Mouse (Mus musculus) CH12.LX (cell line): ENCODE data around the gene Olfr820.
"Not testable (repeated sequence)": the region's sequence is repeated elsewhere in the genome, so short reads cannot be mapped to it uniquely, and the experiment has no call there.

Experiments
- CTCF ChIP-seq, 2 experiments: IDR thresholded peaks in 1 of 2; conservative IDR thresholded peaks in 1 of 2; 2 replicates each; pipeline ENCODE4 v1.5.1; 2011 to 2012; ENCODE audit warnings: low read depth in 2 of 2, low read length in 2 of 2, improper control_type of control experiment in 1 of 2, inconsistent platforms in 1 of 2, mild to moderate bottlenecking in 1 of 2, moderate library complexity in 1 of 2
- EP300 ChIP-seq: IDR thresholded peaks from 2 replicates; pipeline ENCODE4 v1.6.1; 2011; ENCODE audit warnings: low read length, improper control_type of control experiment
- MAX ChIP-seq: IDR thresholded peaks from 2 replicates; pipeline ENCODE4 v1.6.1; 2011; ENCODE audit warnings: low read length, improper control_type of control experiment
- MYC ChIP-seq: IDR thresholded peaks from 2 replicates; pipeline ENCODE4 v1.6.1; 2011; ENCODE audit warnings: low read depth, mild to moderate bottlenecking, improper control_type of control experiment, low read length
- TCF12 ChIP-seq: IDR thresholded peaks from 2 replicates; pipeline ENCODE4 v1.6.1; 2014; ENCODE audit warnings: low read depth, mild to moderate bottlenecking, inconsistent platforms, low read length, improper control_type of control experiment

DNA sequence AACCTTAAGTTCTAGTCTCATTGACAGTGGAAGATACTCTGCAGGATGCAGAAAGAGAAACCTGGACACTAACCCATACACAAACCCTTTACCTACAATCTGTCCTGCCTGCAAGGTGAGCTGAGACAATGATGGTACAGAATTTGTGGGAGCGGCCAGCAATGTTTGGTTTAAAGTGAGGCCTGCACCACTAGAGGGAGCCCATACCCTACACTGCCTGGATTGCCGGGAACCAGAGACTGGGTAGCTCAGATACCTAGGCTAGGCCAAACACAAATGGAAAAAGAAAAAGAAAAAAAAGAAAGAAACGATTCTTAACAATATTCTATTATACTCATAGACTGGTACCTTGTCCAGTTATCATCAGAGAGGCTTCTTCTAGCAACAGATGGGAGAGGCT, 39.4 kb upstream of the Olfr820 start:
- TF ChIP-seq MYC; MAX; CTCF (conservative IDR thresholded peaks at IDR 0.05 in 1 of 2, IDR thresholded peaks at IDR 0.05 in 1 of 2; ENCODE audit: low read depth in 2 of 2, low read length in 2 of 2); EP300; TCF12: not testable (repeated sequence)
